Mouse (Mus musculus) hindbrain, embryonic 16.5 days (tissue): ENCODE data around the gene Frmd5. TPM values are rescaled to one million over a fixed set of nuclear protein-coding genes. Genes with fewer than 3 reads are reported as not detected.

ENCODE experiments used
- ATAC-seq: fragments of 200-750 bp; cut with Nextera tagmentation; 2 replicates; pipeline ENCODE4 v1.8.0; 2017; ENCODE audit warnings: moderate TSS enrichment, moderate library complexity
- H3K27ac ChIP-seq: fragments of 300-500 bp; sonication (generic); 2 replicates; pipeline ENCODE4 v1.5.1; 2014; ENCODE audit warnings: low read depth, mild to moderate bottlenecking, control low read depth, low read length, moderate library complexity
- H3K27me3 ChIP-seq: fragments of 300-500 bp; sonication (generic); replicated peaks from 2 replicates; pipeline ENCODE4 v1.6.1; 2014; ENCODE audit warnings: low read length; ENCODE audit not compliant: control insufficient read depth, insufficient read depth
- H3K36me3 ChIP-seq: fragments of 300-500 bp; sonication (generic); 2 replicates; pipeline ENCODE4 v1.6.1; 2014; ENCODE audit warnings: mild to moderate bottlenecking, low read length, moderate library complexity, mixed read lengths; ENCODE audit not compliant: control insufficient read depth, insufficient read depth
- H3K4me1 ChIP-seq: fragments of 300-500 bp; sonication (generic); 2 replicates; pipeline ENCODE4 v1.6.1; 2014; ENCODE audit warnings: low read depth, low read length; ENCODE audit not compliant: control insufficient read depth, insufficient read depth
- H3K4me2 ChIP-seq: fragments of 300-500 bp; sonication (generic); 2 replicates; pipeline ENCODE4 v1.6.1; 2014; ENCODE audit warnings: mild to moderate bottlenecking, low read length, control low read depth, moderate library complexity
- H3K4me3 ChIP-seq: fragments of 300-500 bp; sonication (generic); 2 replicates; pipeline ENCODE4 v1.5.1; 2014; ENCODE audit warnings: mild to moderate bottlenecking, low read length, control low read depth, moderate library complexity
- H3K9ac ChIP-seq: fragments of 300-500 bp; sonication (generic); 2 replicates; pipeline ENCODE4 v1.6.1; 2014; ENCODE audit warnings: low read depth, mild to moderate bottlenecking, control low read depth, low read length, moderate library complexity
- H3K9me3 ChIP-seq: fragments of 300-500 bp; sonication (generic); 2 replicates; pipeline ENCODE4 v1.6.1; 2014; ENCODE audit warnings: mild to moderate bottlenecking, low read length, moderate library complexity; ENCODE audit not compliant: control insufficient read depth
- WGBS: fragments of 180-500 bp; shearing (Covaris S2); extraction: QIAGEN DNeasy Blood & Tissue Kit; methylation state at CpG from one replicate; pipeline ENCODE4 v1.1.7; 2014; 5-methylcytosine and 5-hydroxymethylcytosine counted together
- polyA plus RNA-seq: library from polyadenylated mRNA; unstranded; fragments of >200 nt; fragmentation: Nextera tagmentation; extraction: Ambion mirVana; gene quantifications from 2 replicates; pipeline ENCODE4 v1.2.1, GENCODE M21; 2015

Gene Frmd5
- polyA plus RNA-seq, 1 experiment from 2014 or later: 23.8 TPM

DNA sequence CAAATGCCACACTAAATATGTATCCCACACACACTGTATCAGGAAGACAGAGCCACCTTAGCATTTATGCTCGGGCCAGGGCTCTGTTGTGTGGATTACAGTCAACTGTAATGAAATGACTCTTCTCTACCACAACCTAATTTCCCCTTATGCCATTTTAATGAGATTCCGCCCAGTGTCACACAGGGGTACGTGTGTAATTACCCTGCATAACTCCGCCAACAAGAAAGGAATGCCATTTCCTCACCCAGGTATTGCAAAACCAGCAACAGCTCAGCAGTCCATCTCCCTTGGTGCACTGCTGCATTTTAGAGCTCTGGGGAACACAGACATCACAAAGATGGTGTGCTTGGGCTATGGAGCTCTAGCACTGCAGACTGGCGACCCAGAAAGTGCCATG is 194.8 kb downstream of the Frmd5 start:
- Histone ChIP-seq H3K27ac (no peak overlapping the region), H3K4me3 (no peak overlapping the region), H3K9me3 (no peaks in the 10 kb centered on the region), H3K4me1 (peaks cover 24% of the 10 kb centered on the region), H3K4me2 (no peak overlapping the region), H3K9ac (no peak overlapping the region), H3K27me3 (no peaks in the 10 kb centered on the region), H3K36me3 (no peaks in the 10 kb centered on the region)
- 51% methylated on average over 5 of the region's 5 CpGs for WGBS
- ATAC-seq: peak; percentile 50

- H3K27ac ChIP-seq: peak overlapping the region; percentile 49
- no peaks in the 10 kb centered on the region for H3K27me3 ChIP-seq
- H3K9ac ChIP-seq: no peak overlapping the region
- 32% methylated on average over 17 of the region's 17 CpGs for WGBS
- no peak overlapping the region for H3K4me3 ChIP-seq
- H3K4me1 ChIP-seq: peaks cover 24% of the 10 kb centered on the region
- H3K36me3 ChIP-seq: no peaks in the 10 kb centered on the region
- 0 out of 2 replicates have a peak, but pooled peaks have one; percentile 44 for ATAC-seq
- peak overlapping the region; percentile 25; the same call in 1 of the 2 replicates for H3K4me2 ChIP-seq
- H3K9me3 ChIP-seq: no peaks in the 10 kb centered on the region
Observed at GRCm38 (mm10) chr2:121610008-121610884, 196.6 kb downstream of the Frmd5 start.

DNA sequence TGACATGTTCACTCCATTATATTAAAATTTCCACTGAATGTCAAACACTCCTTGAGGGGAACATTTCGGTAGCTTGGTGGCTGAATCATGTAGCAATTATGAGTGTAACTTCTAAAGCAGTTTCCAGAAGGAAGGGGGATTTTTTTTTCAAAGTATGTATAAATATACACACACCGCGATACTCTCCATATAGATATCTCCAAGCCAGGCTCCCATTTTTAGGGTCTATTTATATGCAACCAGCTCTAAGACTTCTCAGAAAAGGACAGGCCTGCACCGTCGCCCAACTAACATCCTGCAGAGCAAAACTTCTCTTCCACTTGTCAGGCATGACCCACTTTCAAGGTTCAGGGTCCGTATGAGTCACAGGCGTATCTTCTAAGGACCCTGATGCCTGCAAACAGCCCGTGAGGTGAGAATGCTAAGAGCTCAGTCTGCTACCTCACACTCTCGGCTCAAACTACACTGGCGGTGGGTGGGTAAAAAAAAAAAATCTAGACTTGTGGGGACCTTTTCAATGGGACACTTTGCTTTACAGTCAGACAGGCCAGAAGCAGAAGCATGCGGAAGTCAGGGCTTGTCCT is 197.7 kb downstream of the Frmd5 start:
- Histone ChIP-seq H3K36me3 (no peaks in the 10 kb centered on the region), H3K4me2 (no peak overlapping the region), H3K4me3 (no peak overlapping the region), H3K27me3 (no peaks in the 10 kb centered on the region), H3K9me3 (no peaks in the 10 kb centered on the region), H3K27ac (no peak overlapping the region), H3K9ac (no peak overlapping the region), H3K4me1 (peaks cover 24% of the 10 kb centered on the region)
- WGBS: 81% methylated on average over 11 of the region's 11 CpGs
- no peak for ATAC-seq

GRCm38 (mm10) chr2:121602397-121602796 is 204.5 kb downstream of the Frmd5 start:
- Histone ChIP-seq H3K36me3 (no peaks in the 10 kb centered on the region), H3K27ac (no peak overlapping the region), H3K4me3 (no peak overlapping the region), H3K9me3 (no peaks in the 10 kb centered on the region), H3K4me1 (peaks cover 11% of the 10 kb centered on the region), H3K4me2 (no peak overlapping the region), H3K27me3 (no peaks in the 10 kb centered on the region), H3K9ac (no peak overlapping the region)
- ATAC-seq: no peak
- 29% methylated on average over 4 of the region's 4 CpGs for WGBS

DNA sequence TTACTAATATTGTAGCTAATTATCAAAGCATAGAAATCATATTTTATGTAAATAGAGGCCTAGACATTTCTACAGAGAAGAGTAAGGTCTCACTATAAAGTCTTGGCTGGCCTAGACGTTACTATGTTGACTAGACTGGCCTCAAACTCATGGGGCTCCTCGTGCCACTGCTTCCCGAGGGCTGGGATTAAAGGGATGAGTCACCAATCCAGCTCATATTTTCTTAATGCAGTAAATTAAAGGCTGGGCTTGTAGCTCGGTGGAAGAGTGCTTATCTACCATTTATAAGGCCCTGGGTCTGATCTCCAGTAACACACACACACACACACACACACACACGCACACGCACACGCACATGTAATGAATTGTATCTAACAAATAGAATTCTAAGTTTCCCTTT is 205.3 kb downstream of the Frmd5 start:
- no peak for ATAC-seq
- Histone ChIP-seq H3K4me2 (no peak overlapping the region), H3K27me3 (no peaks in the 10 kb centered on the region), H3K9ac (no peak overlapping the region), H3K4me1 (peaks cover 11% of the 10 kb centered on the region), H3K9me3 (no peaks in the 10 kb centered on the region), H3K27ac (peak overlapping the region; percentile 9), H3K4me3 (no peak overlapping the region), H3K36me3 (no peaks in the 10 kb centered on the region)
- WGBS: 71% methylated on average over 7 of the region's 7 CpGs

- no peak for ATAC-seq
- Histone ChIP-seq H3K4me1 (peaks cover 11% of the 10 kb centered on the region), H3K4me3 (no peak overlapping the region), H3K9ac (no peak overlapping the region), H3K9me3 (no peaks in the 10 kb centered on the region), H3K36me3 (no peaks in the 10 kb centered on the region), H3K27ac (no peak overlapping the region), H3K4me2 (no peak overlapping the region), H3K27me3 (no peaks in the 10 kb centered on the region)
- 86% methylated on average over 8 of the region's 8 CpGs for WGBS
Observed at GRCm38 (mm10) chr2:121600736-121601135, 206.2 kb downstream of the Frmd5 start.

DNA sequence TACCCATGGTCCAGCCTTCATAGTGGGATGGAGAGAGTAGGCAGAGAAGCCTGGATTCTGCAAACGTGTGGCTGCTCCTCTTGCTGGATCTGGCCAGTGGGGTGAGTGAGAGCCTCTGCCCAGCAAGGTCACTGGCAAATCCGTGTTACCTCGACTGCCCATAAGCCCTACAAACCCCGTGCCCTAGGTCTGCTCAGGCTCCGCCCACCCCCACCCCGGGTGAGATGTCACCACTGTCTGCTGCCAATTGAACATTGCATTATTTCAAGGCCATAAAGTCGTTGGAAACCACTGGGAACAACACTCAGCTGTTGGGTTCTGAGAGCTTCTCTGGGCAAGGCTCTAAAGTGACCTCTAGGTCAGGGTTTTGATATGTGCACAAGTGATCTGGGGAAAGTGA is 208.6 kb downstream of the Frmd5 start:
- ATAC-seq: no peak
- 65% methylated on average over 7 of the region's 7 CpGs for WGBS
- no peak overlapping the region for H3K4me3 ChIP-seq
- no peak overlapping the region for H3K9ac ChIP-seq
- peaks cover 13% of the 10 kb centered on the region for H3K4me1 ChIP-seq
- H3K27ac ChIP-seq: no peak overlapping the region
- H3K9me3 ChIP-seq: no peaks in the 10 kb centered on the region
- no peaks in the 10 kb centered on the region for H3K36me3 ChIP-seq
- no peak overlapping the region for H3K4me2 ChIP-seq
- no peaks in the 10 kb centered on the region for H3K27me3 ChIP-seq

GRCm38 (mm10) chr2:121596621-121597020 is 210.3 kb downstream of the Frmd5 start:
- H3K36me3 ChIP-seq: no peaks in the 10 kb centered on the region
- WGBS: 73% methylated on average over 2 of the region's 2 CpGs
- ATAC-seq: no peak

GRCm38 (mm10) chr2:121594660-121595291 is 212.1 kb downstream of the Frmd5 start:
- no peak overlapping the region for H3K9ac ChIP-seq
- peaks cover 2% of the 10 kb centered on the region; the same call in 1 of the 2 replicates for H3K4me1 ChIP-seq
- H3K9me3 ChIP-seq: no peaks in the 10 kb centered on the region
- H3K27me3 ChIP-seq: no peaks in the 10 kb centered on the region
- H3K36me3 ChIP-seq: no peaks in the 10 kb centered on the region
- no peak overlapping the region for H3K4me3 ChIP-seq
- H3K27ac ChIP-seq: no peak overlapping the region
- no peak for ATAC-seq
- WGBS: 47% methylated on average over 8 of the region's 8 CpGs
- H3K4me2 ChIP-seq: no peak overlapping the region

More at GRCm38 (mm10) chr2:121596621-121597020, 210.3 kb downstream of the Frmd5 start:
- Histone ChIP-seq H3K27ac (no peak overlapping the region), H3K9me3 (no peaks in the 10 kb centered on the region), H3K9ac (no peak overlapping the region), H3K4me1 (peaks cover 4% of the 10 kb centered on the region), H3K4me2 (no peak overlapping the region), H3K4me3 (no peak overlapping the region), H3K27me3 (no peaks in the 10 kb centered on the region)
